Mouse (Mus musculus): ENCODE results near the gene Selenof. TPM values are rescaled to one million over a fixed set of nuclear protein-coding genes. Genes with fewer than 3 reads are reported as not detected.

Gene Selenof
- polyA plus RNA-seq (2015; fragmentation: Nextera tagmentation; extraction: Ambion mirVana), result 756 and 782 TPM in 2 replicates

- no peaks in the 10 kb centered on the region for H3K27me3 ChIP-seq (ENCODE audit: control insufficient read depth, insufficient read depth, low read depth, low read length)
- under 1% methylated on average over 63 of the region's 69 CpGs for WGBS
- peak; percentile 98 for ATAC-seq (ENCODE audit: low read depth)
Measured at GRCm38 (mm10) chr3:144570047-144570815, at the start of gene Selenof, which contains the start of gene Hs2st1. Selenof (plus strand) TSS chr3:144570304. Hs2st1 (minus strand) TSS chr3:144570181.

GRCm38 (mm10) chr3:144527918-144528317 lies 42.2 kb upstream of the Selenof start:
- H3K27ac ChIP-seq (ENCODE audit: low read length), result no peak overlapping the region

More at GRCm38 (mm10) chr3:144570047-144570815, at the start of gene Selenof, which contains the start of gene Hs2st1:
- Histone ChIP-seq H3K4me2 (ENCODE audit: low read depth, low read length) (peak within 1 kb of the TSS; percentile 97), H3K36me3 (ENCODE audit: control insufficient read depth, insufficient read depth, low read length) (no peaks in the 10 kb centered on the region), H3K27ac (ENCODE audit: low read length) (peak within 1 kb of the TSS; percentile 90), H3K9ac (ENCODE audit: low read length) (peak within 1 kb of the TSS; percentile 96), H3K9me3 (ENCODE audit: control insufficient read depth, low read length) (no peaks in the 10 kb centered on the region), H3K4me1 (replicated peaks; ENCODE audit: control insufficient read depth, insufficient read depth, low read length) (peaks cover 39% of the 10 kb centered on the region), H3K4me3 (ENCODE audit: low read length) (peak within 1 kb of the TSS; percentile 89)

GRCm38 (mm10) chr3:144531023-144531422 lies 39.1 kb upstream of the Selenof start:
- no peaks in the 10 kb centered on the region for H3K27me3 ChIP-seq (ENCODE audit: control insufficient read depth, insufficient read depth, low read depth, low read length)
- peaks cover 6% of the 10 kb centered on the region; the same call in 1 of the 2 replicates for H3K4me1 ChIP-seq (replicated peaks; ENCODE audit: control insufficient read depth, insufficient read depth, low read length)
- no peak for ATAC-seq (ENCODE audit: low read depth)
- H3K36me3 ChIP-seq (ENCODE audit: control insufficient read depth, insufficient read depth, low read length), result no peaks in the 10 kb centered on the region
- WGBS, result 30% methylated on average over 5 of the region's 5 CpGs
- H3K9me3 ChIP-seq (ENCODE audit: control insufficient read depth, low read length), result no peaks in the 10 kb centered on the region
- no peak overlapping the region for H3K4me3 ChIP-seq (ENCODE audit: low read length)
- H3K4me2 ChIP-seq (ENCODE audit: low read depth, low read length), result no peak overlapping the region
- H3K9ac ChIP-seq (ENCODE audit: low read length), result no peak overlapping the region
- no peak overlapping the region for H3K27ac ChIP-seq (ENCODE audit: low read length)

More at GRCm38 (mm10) chr3:144527918-144528317, 42.2 kb upstream of the Selenof start:
- Histone ChIP-seq H3K27me3 (ENCODE audit: control insufficient read depth, insufficient read depth, low read depth, low read length) (no peaks in the 10 kb centered on the region), H3K9ac (ENCODE audit: low read length) (no peak overlapping the region), H3K9me3 (ENCODE audit: control insufficient read depth, low read length) (no peaks in the 10 kb centered on the region), H3K4me1 (replicated peaks; ENCODE audit: control insufficient read depth, insufficient read depth, low read length) (peaks cover 3% of the 10 kb centered on the region; the same call in 1 of the 2 replicates), H3K36me3 (ENCODE audit: control insufficient read depth, insufficient read depth, low read length) (no peaks in the 10 kb centered on the region), H3K4me2 (ENCODE audit: low read depth, low read length) (no peak overlapping the region), H3K4me3 (ENCODE audit: low read length) (no peak overlapping the region)
- no peak for ATAC-seq (ENCODE audit: low read depth)
- 84% methylated on average over 7 of the region's 7 CpGs for WGBS

GRCm38 (mm10) chr3:144535056-144535455 lies 35.0 kb upstream of the Selenof start:
- Histone ChIP-seq H3K9ac (ENCODE audit: low read length) (no peak overlapping the region), H3K4me2 (ENCODE audit: low read depth, low read length) (no peak overlapping the region), H3K36me3 (ENCODE audit: control insufficient read depth, insufficient read depth, low read length) (no peaks in the 10 kb centered on the region), H3K4me3 (ENCODE audit: low read length) (no peak overlapping the region), H3K27ac (ENCODE audit: low read length) (no peak overlapping the region), H3K9me3 (ENCODE audit: control insufficient read depth, low read length) (no peaks in the 10 kb centered on the region), H3K4me1 (replicated peaks; ENCODE audit: control insufficient read depth, insufficient read depth, low read length) (peaks cover 21% of the 10 kb centered on the region), H3K27me3 (ENCODE audit: control insufficient read depth, insufficient read depth, low read depth, low read length) (no peaks in the 10 kb centered on the region)
- ATAC-seq (ENCODE audit: low read depth), result no peak
- WGBS, result 89% methylated on average over 4 of the region's 4 CpGs

- H3K27me3 ChIP-seq (ENCODE audit: control insufficient read depth, insufficient read depth, low read depth, low read length), result no peaks in the 10 kb centered on the region
- no peak overlapping the region for H3K9ac ChIP-seq (ENCODE audit: low read length)
- no peaks in the 10 kb centered on the region for H3K36me3 ChIP-seq (ENCODE audit: control insufficient read depth, insufficient read depth, low read length)
- 55% methylated on average over 7 of the region's 7 CpGs for WGBS
- peak; percentile 54 for ATAC-seq (ENCODE audit: low read depth)
- H3K4me2 ChIP-seq (ENCODE audit: low read depth, low read length), result no peak overlapping the region
- peaks cover 30% of the 10 kb centered on the region for H3K4me1 ChIP-seq (replicated peaks; ENCODE audit: control insufficient read depth, insufficient read depth, low read length)
- H3K4me3 ChIP-seq (ENCODE audit: low read length), result no peak overlapping the region
- no peaks in the 10 kb centered on the region for H3K9me3 ChIP-seq (ENCODE audit: control insufficient read depth, low read length)
- peak overlapping the region; percentile 36; the same call in 1 of the 2 replicates for H3K27ac ChIP-seq (ENCODE audit: low read length)
Measured at GRCm38 (mm10) chr3:144537078-144537855, 32.8 kb upstream of the Selenof start.

GRCm38 (mm10) chr3:144539051-144539450 lies 31.1 kb upstream of the Selenof start:
- Histone ChIP-seq H3K36me3 (ENCODE audit: control insufficient read depth, insufficient read depth, low read length) (no peaks in the 10 kb centered on the region), H3K9me3 (ENCODE audit: control insufficient read depth, low read length) (no peaks in the 10 kb centered on the region), H3K9ac (ENCODE audit: low read length) (no peak overlapping the region), H3K4me2 (ENCODE audit: low read depth, low read length) (no peak overlapping the region), H3K27me3 (ENCODE audit: control insufficient read depth, insufficient read depth, low read depth, low read length) (no peaks in the 10 kb centered on the region), H3K4me1 (replicated peaks; ENCODE audit: control insufficient read depth, insufficient read depth, low read length) (peaks cover 28% of the 10 kb centered on the region), H3K4me3 (ENCODE audit: low read length) (no peak overlapping the region), H3K27ac (ENCODE audit: low read length) (peak overlapping the region; percentile 13; the same call in 1 of the 2 replicates)
- 50% methylated on average over 3 of the region's 3 CpGs for WGBS
- no peak for ATAC-seq (ENCODE audit: low read depth)

GRCm38 (mm10) chr3:144540805-144541204 lies 29.3 kb upstream of the Selenof start:
- 52% methylated on average over 3 of the region's 3 CpGs for WGBS
- H3K27ac ChIP-seq (ENCODE audit: low read length), result peak overlapping the region; percentile 72
- peak; percentile 37; the same call in 1 of the 2 replicates for ATAC-seq (ENCODE audit: low read depth)
- H3K4me1 ChIP-seq (replicated peaks; ENCODE audit: control insufficient read depth, insufficient read depth, low read length), result peaks cover 28% of the 10 kb centered on the region
- H3K27me3 ChIP-seq (ENCODE audit: control insufficient read depth, insufficient read depth, low read depth, low read length), result no peaks in the 10 kb centered on the region
- H3K4me2 ChIP-seq (ENCODE audit: low read depth, low read length), result no peak overlapping the region
- no peaks in the 10 kb centered on the region for H3K36me3 ChIP-seq (ENCODE audit: control insufficient read depth, insufficient read depth, low read length)
- H3K9me3 ChIP-seq (ENCODE audit: control insufficient read depth, low read length), result no peaks in the 10 kb centered on the region
- H3K4me3 ChIP-seq (ENCODE audit: low read length), result no peak overlapping the region
- H3K9ac ChIP-seq (ENCODE audit: low read length), result no peak overlapping the region

- no peak overlapping the region for H3K9ac ChIP-seq (ENCODE audit: low read length)
- WGBS, result 40% methylated on average over 6 of the region's 6 CpGs
- peak overlapping the region; percentile 6 for H3K4me2 ChIP-seq (ENCODE audit: low read depth, low read length)
- H3K4me3 ChIP-seq (ENCODE audit: low read length), result no peak overlapping the region
- no peaks in the 10 kb centered on the region for H3K36me3 ChIP-seq (ENCODE audit: control insufficient read depth, insufficient read depth, low read length)
- H3K27ac ChIP-seq (ENCODE audit: low read length), result peak overlapping the region; percentile 73
- H3K9me3 ChIP-seq (ENCODE audit: control insufficient read depth, low read length), result no peaks in the 10 kb centered on the region
- no peaks in the 10 kb centered on the region for H3K27me3 ChIP-seq (ENCODE audit: control insufficient read depth, insufficient read depth, low read depth, low read length)
- H3K4me1 ChIP-seq (replicated peaks; ENCODE audit: control insufficient read depth, insufficient read depth, low read length), result peaks cover 31% of the 10 kb centered on the region
- peak; percentile 61 for ATAC-seq (ENCODE audit: low read depth)
Measured at GRCm38 (mm10) chr3:144541906-144542438, 28.1 kb upstream of the Selenof start.

GRCm38 (mm10) chr3:144545152-144545551 lies 25.0 kb upstream of the Selenof start:
- WGBS, result 89% methylated on average over 7 of the region's 7 CpGs
- no peak overlapping the region for H3K4me2 ChIP-seq (ENCODE audit: low read depth, low read length)
- H3K4me1 ChIP-seq (replicated peaks; ENCODE audit: control insufficient read depth, insufficient read depth, low read length), result peaks cover 15% of the 10 kb centered on the region
- H3K27ac ChIP-seq (ENCODE audit: low read length), result no peak overlapping the region
- no peaks in the 10 kb centered on the region for H3K9me3 ChIP-seq (ENCODE audit: control insufficient read depth, low read length)
- no peak for ATAC-seq (ENCODE audit: low read depth)
- no peak overlapping the region for H3K9ac ChIP-seq (ENCODE audit: low read length)
- no peaks in the 10 kb centered on the region for H3K36me3 ChIP-seq (ENCODE audit: control insufficient read depth, insufficient read depth, low read length)
- H3K4me3 ChIP-seq (ENCODE audit: low read length), result no peak overlapping the region
- H3K27me3 ChIP-seq (ENCODE audit: control insufficient read depth, insufficient read depth, low read depth, low read length), result no peaks in the 10 kb centered on the region

Measured in lung, embryonic 16.5 days (tissue).